Mouse (Mus musculus) liver, embryonic 12.5 days (tissue): ENCODE measurements at regions not wholly inside any gene's neighbourhood (a gene's known extent, or its start where the extent isn't known, plus 50 kb on each side); places are given as distances from the start of the nearest gene placed in this dataset.

Experiments used
- ATAC-seq: fragments of 200-750 bp; cut with Nextera tagmentation; 2 replicates; pipeline ENCODE4 v1.8.0; 2017; ENCODE audit warnings: moderate number of reproducible peaks, mild to moderate bottlenecking, moderate library complexity
- H3K27ac ChIP-seq: fragments of 300-500 bp; sonication (generic); 2 replicates; pipeline ENCODE4 v1.5.1; 2016; ENCODE audit warnings: mild to moderate bottlenecking
- H3K27me3 ChIP-seq: fragments of 300-500 bp; sonication (generic); replicated peaks from 2 replicates; pipeline ENCODE4 v1.6.1; 2016; ENCODE audit warnings: mild to moderate bottlenecking, moderate library complexity
- H3K36me3 ChIP-seq: fragments of 300-500 bp; sonication (generic); 2 replicates; pipeline ENCODE4 v1.6.1; 2016; ENCODE audit warnings: mild to moderate bottlenecking, moderate library complexity
- H3K4me1 ChIP-seq: fragments of 300-500 bp; sonication (generic); 2 replicates; pipeline ENCODE4 v1.6.1; 2016
- H3K4me2 ChIP-seq: fragments of 300-500 bp; sonication (generic); 2 replicates; pipeline ENCODE4 v1.6.1; 2016; ENCODE audit warnings: mild to moderate bottlenecking, moderate library complexity
- H3K4me3 ChIP-seq: fragments of 300-500 bp; sonication (generic); 2 replicates; pipeline ENCODE4 v1.5.1; 2016; ENCODE audit warnings: mild to moderate bottlenecking, moderate library complexity
- H3K9ac ChIP-seq: fragments of 300-500 bp; sonication (generic); 2 replicates; pipeline ENCODE4 v1.6.1; 2016; ENCODE audit warnings: mild to moderate bottlenecking, moderate library complexity
- H3K9me3 ChIP-seq: fragments of 300-500 bp; sonication (generic); replicated peaks from 2 replicates; pipeline ENCODE4 v1.6.1; 2016; ENCODE audit warnings: mild to moderate bottlenecking, moderate library complexity
- WGBS: fragments of 180-500 bp; shearing (Covaris S2); methylation state at CpG from one replicate; pipeline ENCODE4 v1.1.7; 2016; ENCODE audit not compliant: insufficient replicate concordance; 5-methylcytosine and 5-hydroxymethylcytosine counted together

- ATAC-seq: no peak
- Histone ChIP-seq H3K9ac (no peak overlapping the region), H3K4me2 (no peak overlapping the region), H3K9me3 (0 out of 2 replicates have a peak, but pooled peaks cover 4% of the 10 kb centered on the region), H3K36me3 (no peaks in the 10 kb centered on the region), H3K4me3 (no peak overlapping the region), H3K27me3 (no peaks in the 10 kb centered on the region), H3K4me1 (peaks cover 27% of the 10 kb centered on the region), H3K27ac (no peak overlapping the region)
- 67% methylated on average over 8 of the region's 8 CpGs for WGBS
Measured at GRCm38 (mm10) chr14:76223036-76223650, 112.5 kb downstream of the Nufip1 start.

GRCm38 (mm10) chr14:76223903-76224302 is 113.2 kb downstream of the Nufip1 start:
- 77% methylated on average over 2 of the region's 2 CpGs for WGBS
- H3K4me3 ChIP-seq: no peak overlapping the region
- ATAC-seq: no peak

GRCm38 (mm10) chr14:76225532-76225931 is 114.8 kb downstream of the Nufip1 start:
- Histone ChIP-seq H3K4me1 (peaks cover 40% of the 10 kb centered on the region), H3K4me3 (no peak overlapping the region), H3K27ac (no peak overlapping the region), H3K36me3 (no peaks in the 10 kb centered on the region), H3K4me2 (no peak overlapping the region), H3K9me3 (no peaks in the 10 kb centered on the region), H3K9ac (no peak overlapping the region), H3K27me3 (no peaks in the 10 kb centered on the region)
- ATAC-seq: no peak
- 76% methylated on average over 12 of the region's 12 CpGs for WGBS

More at GRCm38 (mm10) chr14:76223903-76224302, 113.2 kb downstream of the Nufip1 start:
- H3K4me1 ChIP-seq: peaks cover 32% of the 10 kb centered on the region
- H3K27ac ChIP-seq: no peak overlapping the region
- H3K4me2 ChIP-seq: no peak overlapping the region
- H3K36me3 ChIP-seq: no peaks in the 10 kb centered on the region
- H3K9ac ChIP-seq: no peak overlapping the region
- no peaks in the 10 kb centered on the region for H3K27me3 ChIP-seq
- H3K9me3 ChIP-seq: no peaks in the 10 kb centered on the region

- Histone ChIP-seq H3K9ac (no peak overlapping the region), H3K27ac (no peak overlapping the region), H3K36me3 (no peaks in the 10 kb centered on the region), H3K4me3 (no peak overlapping the region), H3K9me3 (no peaks in the 10 kb centered on the region), H3K4me2 (no peak overlapping the region), H3K27me3 (no peaks in the 10 kb centered on the region), H3K4me1 (peaks cover 33% of the 10 kb centered on the region)
- ATAC-seq: no peak
- 58% methylated on average over 4 of the region's 4 CpGs for WGBS
Measured at GRCm38 (mm10) chr14:76226621-76227297, 116.1 kb downstream of the Nufip1 start.

GRCm38 (mm10) chr14:76228968-76229555 is 118.4 kb downstream of the Nufip1 start:
- 22% methylated on average over 9 of the region's 9 CpGs for WGBS
- peak overlapping the region; percentile 9; the same call in 1 of the 2 replicates for H3K4me3 ChIP-seq
- H3K27me3 ChIP-seq: no peaks in the 10 kb centered on the region
- H3K27ac ChIP-seq: no peak overlapping the region
- H3K9ac ChIP-seq: no peak overlapping the region
- H3K9me3 ChIP-seq: no peaks in the 10 kb centered on the region
- ATAC-seq: peak; percentile 81
- peaks cover 24% of the 10 kb centered on the region for H3K4me1 ChIP-seq
- peak overlapping the region; percentile 53 for H3K4me2 ChIP-seq
- H3K36me3 ChIP-seq: no peaks in the 10 kb centered on the region

GRCm38 (mm10) chr14:76239856-76240493 is 129.3 kb downstream of the Nufip1 start:
- no peak overlapping the region for H3K27ac ChIP-seq
- peaks cover 5% of the 10 kb centered on the region; the same call in 1 of the 2 replicates for H3K27me3 ChIP-seq
- H3K4me1 ChIP-seq: peaks cover 24% of the 10 kb centered on the region
- no peak for ATAC-seq
- H3K36me3 ChIP-seq: peaks cover 3% of the 10 kb centered on the region; the same call in 1 of the 2 replicates
- H3K9me3 ChIP-seq: 0 out of 2 replicates have a peak, but pooled peaks cover 6% of the 10 kb centered on the region
- no peak overlapping the region for H3K4me2 ChIP-seq
- 74% methylated on average over 14 of the region's 14 CpGs for WGBS
- H3K4me3 ChIP-seq: no peak overlapping the region
- no peak overlapping the region for H3K9ac ChIP-seq

- Histone ChIP-seq H3K4me3 (peak overlapping the region; percentile 36), H3K9ac (peak overlapping the region; percentile 50), H3K27me3 (no peaks in the 10 kb centered on the region), H3K27ac (peak overlapping the region; percentile 82), H3K4me2 (peak overlapping the region; percentile 63), H3K9me3 (0 out of 2 replicates have a peak, but pooled peaks cover 6% of the 10 kb centered on the region), H3K4me1 (peaks cover 40% of the 10 kb centered on the region), H3K36me3 (peaks cover 3% of the 10 kb centered on the region; the same call in 1 of the 2 replicates)
- WGBS: 59% methylated on average over 14 of the region's 14 CpGs
- peak; percentile 52; the same call in 1 of the 2 replicates for ATAC-seq
Measured at GRCm38 (mm10) chr14:76243581-76244337, 133.1 kb downstream of the Nufip1 start.

GRCm38 (mm10) chr14:76244338-76245062 is 133.8 kb downstream of the Nufip1 start:
- 31% methylated on average over 18 of the region's 18 CpGs for WGBS
- peak; percentile 87 for ATAC-seq

GRCm38 (mm10) chr14:76245063-76245396 is 134.3 kb downstream of the Nufip1 start:
- H3K4me1 ChIP-seq: peaks cover 40% of the 10 kb centered on the region
- 35% methylated on average over 4 of the region's 4 CpGs for WGBS
- peak overlapping the region; percentile 36; the same call in 1 of the 2 replicates for H3K4me3 ChIP-seq
- no peak for ATAC-seq
- no peak overlapping the region for H3K9ac ChIP-seq
- 0 out of 2 replicates have a peak, but pooled peaks cover 6% of the 10 kb centered on the region for H3K9me3 ChIP-seq
- H3K27me3 ChIP-seq: no peaks in the 10 kb centered on the region
- peak overlapping the region; percentile 63 for H3K4me2 ChIP-seq
- peaks cover 3% of the 10 kb centered on the region; the same call in 1 of the 2 replicates for H3K36me3 ChIP-seq
- H3K27ac ChIP-seq: peak overlapping the region; percentile 82

More at GRCm38 (mm10) chr14:76244338-76245062, 133.8 kb downstream of the Nufip1 start:
- Histone ChIP-seq H3K9ac (peak overlapping the region; percentile 50; the same call in 1 of the 2 replicates), H3K4me1 (peaks cover 40% of the 10 kb centered on the region), H3K27me3 (no peaks in the 10 kb centered on the region), H3K9me3 (0 out of 2 replicates have a peak, but pooled peaks cover 6% of the 10 kb centered on the region), H3K27ac (peak overlapping the region; percentile 82), H3K4me3 (peak overlapping the region; percentile 36), H3K36me3 (peaks cover 3% of the 10 kb centered on the region; the same call in 1 of the 2 replicates), H3K4me2 (peak overlapping the region; percentile 63)

GRCm38 (mm10) chr14:76247664-76248063 is 137.0 kb downstream of the Nufip1 start:
- Histone ChIP-seq H3K27me3 (no peaks in the 10 kb centered on the region), H3K27ac (no peak overlapping the region)
- 70% methylated on average over 4 of the region's 4 CpGs for WGBS

More at GRCm38 (mm10) chr14:76247664-76248063, 137.0 kb downstream of the Nufip1 start:
- Histone ChIP-seq H3K4me1 (peaks cover 39% of the 10 kb centered on the region), H3K4me3 (no peak overlapping the region), H3K4me2 (no peak overlapping the region), H3K9ac (no peak overlapping the region), H3K36me3 (no peaks in the 10 kb centered on the region), H3K9me3 (no peaks in the 10 kb centered on the region)
- no peak for ATAC-seq
